Mouse (Mus musculus) MEL (cell line): ENCODE results near the gene Kcnc2.
"Not testable (repeated sequence)": the region's sequence is repeated elsewhere in the genome, so short reads cannot be mapped to it uniquely, and the experiment has no call there.

ENCODE experiments used
- CTCF ChIP-seq, 3 experiments: IDR thresholded peaks in 2 of 3; conservative IDR thresholded peaks in 1 of 3; 2 replicates each; pipeline ENCODE4 v1.5.1; 2011 to 2012; ENCODE audit warnings: low read length in 3 of 3, low read depth in 2 of 3, mild to moderate bottlenecking in 2 of 3, improper control_type of control experiment in 1 of 3, inconsistent platforms in 1 of 3, mixed read lengths in 1 of 3, moderate library complexity in 1 of 3; ENCODE audit not compliant: control insufficient read depth in 1 of 3, insufficient read depth in 1 of 3, poor library complexity in 1 of 3, severe bottlenecking in 1 of 3
- EP300 ChIP-seq, 2 experiments: IDR thresholded peaks; 2 replicates each; pipeline ENCODE4 v1.6.1; 2011; ENCODE audit warnings: improper control_type of control experiment in 2 of 2, low read length in 2 of 2, low read depth in 1 of 2, mild to moderate bottlenecking in 1 of 2
- NRF1 ChIP-seq: IDR thresholded peaks from 2 replicates; pipeline ENCODE4 v1.6.1; 2014; ENCODE audit warnings: low read depth, mild to moderate bottlenecking, inconsistent platforms, low read length, improper control_type of control experiment, moderate library complexity; ENCODE audit not compliant: poor library complexity, insufficient read depth, severe bottlenecking
- POLR2A ChIP-seq, 2 experiments: IDR thresholded peaks; 2 replicates each; pipeline ENCODE4 v1.6.1; 2011 to 2012; ENCODE audit warnings: low read length in 2 of 2, mild to moderate bottlenecking in 2 of 2, control low read depth in 1 of 2, improper control_type of control experiment in 1 of 2, low read depth in 1 of 2, moderate library complexity in 1 of 2; ENCODE audit not compliant: control insufficient read depth in 1 of 2, insufficient read depth in 1 of 2, poor library complexity in 1 of 2
- UBTF ChIP-seq: IDR thresholded peaks from 2 replicates; pipeline ENCODE4 v1.6.1; 2012; ENCODE audit warnings: low read depth, mild to moderate bottlenecking, inconsistent platforms, low read length, improper control_type of control experiment, moderate library complexity, borderline replicate concordance; ENCODE audit not compliant: insufficient read depth
- USF2 ChIP-seq, 2 experiments: IDR thresholded peaks; 2 replicates each; pipeline ENCODE4 v1.6.1; 2011 to 2012; ENCODE audit warnings: improper control_type of control experiment in 2 of 2, low read length in 2 of 2, borderline replicate concordance in 1 of 2, inconsistent platforms in 1 of 2, low read depth in 1 of 2, mild to moderate bottlenecking in 1 of 2; ENCODE audit not compliant: insufficient read depth in 1 of 2

- not testable (repeated sequence) for TF ChIP-seq POLR2A (IDR thresholded peaks at IDR 0.05; ENCODE audit: control insufficient read depth in 1 of 2, insufficient read depth in 1 of 2, low read depth in 1 of 2, low read length in 2 of 2, poor library complexity in 1 of 2); EP300 (IDR thresholded peaks at IDR 0.05; ENCODE audit: low read depth in 1 of 2, low read length in 2 of 2); UBTF; USF2 (IDR thresholded peaks at IDR 0.05; ENCODE audit: borderline replicate concordance in 1 of 2, insufficient read depth in 1 of 2, low read depth in 1 of 2, low read length in 2 of 2); NRF1; CTCF (IDR thresholded peaks at IDR 0.05 in 2 of 3, conservative IDR thresholded peaks at IDR 0.05 in 1 of 3; ENCODE audit: control insufficient read depth in 1 of 3, insufficient read depth in 1 of 3, low read depth in 2 of 3, low read length in 3 of 3, poor library complexity in 1 of 3, severe bottlenecking in 1 of 3)
Observed at GRCm38 (mm10) chr10:112229091-112229843, 41.7 kb upstream of the Kcnc2 start.
